8 mouse cellular contexts compared by ENCODE assay signal in the genomic region with DNA sequence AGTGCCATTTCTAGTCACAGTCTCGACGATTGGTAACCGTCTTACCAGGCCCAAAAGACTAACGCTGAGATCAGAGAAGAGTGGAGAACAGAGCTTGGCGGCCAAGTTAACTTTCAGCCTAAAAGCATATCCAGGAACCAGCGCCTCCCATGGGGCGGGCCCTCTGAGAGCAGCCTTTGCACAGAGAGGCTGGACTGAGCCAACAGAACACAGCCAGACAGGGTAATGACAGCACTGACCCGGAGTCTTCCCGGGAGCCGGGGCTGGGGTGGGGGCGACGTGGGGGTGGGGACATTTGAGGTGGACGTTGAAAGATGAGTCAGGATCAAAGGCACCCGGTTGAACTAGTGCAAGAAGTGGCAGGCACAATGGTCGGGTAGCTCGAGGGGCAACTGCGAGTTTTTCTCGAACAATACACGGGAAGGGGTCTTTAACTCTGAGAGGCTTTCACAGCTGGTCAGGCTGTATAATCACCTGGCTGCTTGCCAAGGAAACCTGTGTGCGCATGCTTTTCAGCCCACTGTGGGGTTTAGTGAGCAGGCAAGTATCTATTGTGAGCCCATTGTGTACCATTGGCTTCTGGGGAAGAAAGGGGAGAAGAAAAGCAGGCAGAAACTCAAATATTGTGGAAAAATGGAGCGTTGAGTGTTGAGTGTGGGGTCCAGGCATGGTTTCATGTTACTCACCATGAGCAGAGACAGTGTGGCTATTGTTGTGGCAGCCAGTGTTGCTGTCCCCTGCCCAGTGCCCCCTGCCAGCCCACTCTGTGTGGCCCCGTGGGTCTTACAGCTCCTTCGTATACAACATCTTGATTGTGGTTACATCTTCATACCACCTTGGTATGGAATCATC. TPM values are rescaled to one million over a fixed set of nuclear protein-coding genes. Genes with fewer than 3 reads are reported as not detected.
A peak's percentile ranks its signal among the peaks of the same experiment; 100 is the strongest.
DNase-seq lines count a peak whose midpoint lies in the region; ATAC-seq lines count a peak whose summit lies in the region.

No protein-coding gene starts in this region.

- H3K4me3 ChIP-seq in embryonic facial prominence, embryonic 14.5 days (ENCODE audit: low read depth, low read length): no peak overlapping the region
- 0 out of 2 replicates have a peak overlapping the region, but pooled peaks have one; percentile 9 for H3K4me3 ChIP-seq in limb, embryonic 10.5 days
- no peak overlapping the region for H3K4me3 ChIP-seq in liver, embryonic 12.5 days

- intact Hi-C loops in heart, postnatal 25 days (cut with DNase I): no loop called here

- no peaks in the 10 kb centered on the region for H3K9me3 ChIP-seq in embryonic facial prominence, embryonic 14.5 days (ENCODE audit: control insufficient read depth, low read length)
- no peaks in the 10 kb centered on the region for H3K9me3 ChIP-seq in limb, embryonic 10.5 days (replicated peaks)
- H3K9me3 ChIP-seq in liver, embryonic 12.5 days (replicated peaks): no peaks in the 10 kb centered on the region

- no peaks in the 10 kb centered on the region for H3K36me3 ChIP-seq in embryonic facial prominence, embryonic 14.5 days (ENCODE audit: control insufficient read depth, insufficient read depth, low read length)
- H3K36me3 ChIP-seq in limb, embryonic 10.5 days: no peaks in the 10 kb centered on the region
- H3K36me3 ChIP-seq in liver, embryonic 12.5 days: no peaks in the 10 kb centered on the region

- H3K4me1 ChIP-seq in embryonic facial prominence, embryonic 14.5 days (ENCODE audit: control insufficient read depth, insufficient read depth, low read length): peaks cover 14% of the 10 kb centered on the region
- H3K4me1 ChIP-seq in limb, embryonic 10.5 days: peaks cover 12% of the 10 kb centered on the region
- no peaks in the 10 kb centered on the region for H3K4me1 ChIP-seq in liver, embryonic 12.5 days

- WGBS in embryonic facial prominence, embryonic 14.5 days: 21% methylated on average over 23 of the region's 23 CpGs
- WGBS in limb, embryonic 10.5 days: 57% methylated on average over 23 of the region's 23 CpGs
- WGBS in liver, embryonic 12.5 days (ENCODE audit: insufficient replicate concordance): 60% methylated on average over 23 of the region's 23 CpGs

- DNase-seq in embryo, embryonic 10 days (ENCODE audit: low spot score): peak; percentile 40
- DNase-seq in embryonic facial prominence, embryonic 14.5 days (ENCODE audit: low spot score): peak; percentile 93
- peak; percentile 17 for DNase-seq in heart, postnatal 25 days (ENCODE audit: low spot score)
- DNase-seq in limb, embryonic 10.5 days (ENCODE audit: low spot score): peak; percentile 53
- DNase-seq in retina, postnatal 7 days (ENCODE audit: low read depth, low spot score): peak; percentile 63
- DNase-seq in testis, postnatal 10 days (ENCODE audit: low spot score): no peak
- DNase-seq in T-cell, adult 2 months (ENCODE audit: low spot score): no peak

- peak overlapping the region; percentile 46 for H3K27ac ChIP-seq in embryonic facial prominence, embryonic 14.5 days (replicated peaks; ENCODE audit: low read depth, low read length)
- peak overlapping the region; percentile 77 for H3K27ac ChIP-seq in limb, embryonic 10.5 days
- no peak overlapping the region for H3K27ac ChIP-seq in liver, embryonic 12.5 days

- H3K4me2 ChIP-seq in embryonic facial prominence, embryonic 14.5 days (ENCODE audit: low read depth, low read length): peak overlapping the region; percentile 44
- H3K4me2 ChIP-seq in liver, embryonic 12.5 days: no peak overlapping the region

- ATAC-seq in embryonic facial prominence, embryonic 14.5 days (ENCODE audit: low read depth): peak; percentile 92
- ATAC-seq in liver, embryonic 12.5 days: no peak

- no peaks in the 10 kb centered on the region for H3K27me3 ChIP-seq in embryonic facial prominence, embryonic 14.5 days (replicated peaks; ENCODE audit: control insufficient read depth, insufficient read depth, low read length)
- H3K27me3 ChIP-seq in limb, embryonic 10.5 days (ENCODE audit: low read depth, poor library complexity, severe bottlenecking): no peaks in the 10 kb centered on the region
- H3K27me3 ChIP-seq in liver, embryonic 12.5 days (replicated peaks): no peaks in the 10 kb centered on the region

- peak overlapping the region; percentile 19; the same call in 1 of the 2 replicates for H3K9ac ChIP-seq in embryonic facial prominence, embryonic 14.5 days (ENCODE audit: low read depth, low read length)
- H3K9ac ChIP-seq in liver, embryonic 12.5 days: no peak overlapping the region

RNA-seq across cellular contexts. Expression of gene Slc2a12, which starts 13.9 kb away (rescaled TPM):
- 5.2 and 5.7 TPM in 2 replicates for polyA plus RNA-seq in embryonic facial prominence, embryonic 14.5 days (2014; fragmentation: Nextera tagmentation; extraction: Ambion mirVana)
- 10 to 100 TPM; 17.1 to 20.0 TPM for total RNA-seq in heart, postnatal 25 days (2021)
- polyA plus RNA-seq in limb, embryonic 10.5 days (2016; fragmentation: Nextera tagmentation; extraction: Ambion mirVana): 0.44 and 1.2 TPM in 2 replicates
- polyA plus RNA-seq in liver, embryonic 12.5 days (2016; fragmentation: Nextera tagmentation; extraction: Ambion mirVana): 0.18 and 0.24 TPM in 2 replicates

Comparison
In these comparisons a context has a peak if more than half of its experiments do, and no peak if none do; other contexts are left out.
1. DNase-seq: peak in embryo, embryonic 10 days (single experiment), embryonic facial prominence, embryonic 14.5 days (single experiment), heart, postnatal 25 days (single experiment), limb, embryonic 10.5 days (single experiment) and retina, postnatal 7 days (single experiment); none in testis, postnatal 10 days (single experiment) and T-cell, adult 2 months (single experiment).